ENCODE assay signal across 8 mouse cellular contexts in the genomic region with DNA sequence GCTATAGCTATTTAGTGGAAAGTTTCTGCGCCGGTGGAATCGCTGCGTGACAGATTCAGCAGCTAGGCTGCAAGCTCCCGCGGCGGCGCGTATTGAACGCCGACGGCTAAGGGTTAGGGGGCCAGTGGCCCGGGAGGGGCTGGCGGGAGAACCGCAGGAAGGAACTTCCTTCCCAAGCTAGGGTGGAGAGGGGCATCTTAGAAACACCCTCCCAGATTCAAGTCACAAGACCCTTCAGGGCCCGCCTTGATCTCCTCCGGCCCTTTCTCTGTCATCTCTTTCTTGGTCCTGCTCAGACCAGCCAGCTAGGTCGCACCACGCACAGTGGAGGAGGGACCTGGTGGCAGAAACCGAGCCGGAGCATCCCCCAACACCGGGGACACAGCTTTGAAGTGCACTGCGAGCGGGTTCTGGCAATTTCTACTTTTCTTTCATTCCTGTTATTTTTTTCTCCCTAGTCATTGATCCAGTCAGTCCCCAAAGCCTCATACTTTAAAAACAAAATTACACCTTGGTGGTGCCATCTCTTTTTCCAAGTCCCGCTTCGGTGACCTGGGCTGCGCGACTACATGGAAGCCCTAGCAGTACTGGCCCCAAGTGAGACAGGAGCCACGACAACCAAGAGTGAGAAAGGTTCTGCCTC. TPM values are rescaled to one million over a fixed set of nuclear protein-coding genes. Genes with fewer than 3 reads are reported as not detected.
DNase-seq lines count a peak whose midpoint lies in the region; ATAC-seq and TF ChIP-seq lines count a peak whose summit lies in the region.

No protein-coding gene starts in this region.

- peak; percentile 49 to 51 for DNase-seq in cerebellum, postnatal 10 days
- DNase-seq in cerebellum, adult 9-11 months: no peak
- no peak for DNase-seq in natural killer cell, adult 2 months (ENCODE audit: low spot score in 2 of 2)

- ATAC-seq in embryonic facial prominence, embryonic 15.5 days (ENCODE audit: insufficient number of reproducible peaks, low FRiP score, low TSS enrichment, low read depth): peak; percentile 29; the same call in 1 of the 2 replicates
- peak; percentile 21; the same call in 1 of the 2 replicates for ATAC-seq in hindbrain, embryonic 13.5 days (ENCODE audit: low FRiP score)
- ATAC-seq in lung, embryonic 15.5 days (ENCODE audit: borderline replicate concordance, extremely low read depth, low FRiP score, low TSS enrichment): peak; percentile 28; the same call in 1 of the 2 replicates

- 1% methylated on average over 29 of the region's 29 CpGs for WGBS in embryonic facial prominence, embryonic 15.5 days
- 0% methylated on average over 29 of the region's 29 CpGs for WGBS in hindbrain, embryonic 13.5 days
- WGBS in lung, embryonic 15.5 days: under 1% methylated on average over 29 of the region's 29 CpGs
- 3% methylated on average over 29 of the region's 29 CpGs for WGBS in small intestine, adult 2 months

- H3K9ac ChIP-seq in embryonic facial prominence, embryonic 15.5 days: no peak overlapping the region
- H3K9ac ChIP-seq in hindbrain, embryonic 13.5 days: peak overlapping the region; percentile 79
- peak overlapping the region; percentile 56 for H3K9ac ChIP-seq in lung, embryonic 15.5 days

- H3K27me3 ChIP-seq in E14TG2a.4 (ENCODE audit: insufficient read depth, low read length): peaks cover 62% of the 10 kb centered on the region
- peaks cover 32% of the 10 kb centered on the region for H3K27me3 ChIP-seq in embryonic facial prominence, embryonic 15.5 days
- peaks cover 41% of the 10 kb centered on the region for H3K27me3 ChIP-seq in hindbrain, embryonic 13.5 days
- no peaks in the 10 kb centered on the region; the same call in 1 of the 2 replicates for H3K27me3 ChIP-seq in lung, embryonic 15.5 days
- H3K27me3 ChIP-seq in small intestine, adult 2 months (ENCODE audit: control insufficient read depth, insufficient read depth, low read length): peaks cover 17% of the 10 kb centered on the region

- no peak for TF ChIP-seq POLR2A in small intestine, adult 2 months (IDR thresholded peaks at IDR 0.05; ENCODE audit: low read depth, low read length)

- peaks cover 36% of the 10 kb centered on the region for H3K4me1 ChIP-seq in E14TG2a.4 (replicated peaks; ENCODE audit: low read depth, low read length)
- peaks cover 21% of the 10 kb centered on the region for H3K4me1 ChIP-seq in embryonic facial prominence, embryonic 15.5 days
- peaks cover 40% of the 10 kb centered on the region for H3K4me1 ChIP-seq in hindbrain, embryonic 13.5 days (replicated peaks)
- peaks cover 30% of the 10 kb centered on the region for H3K4me1 ChIP-seq in lung, embryonic 15.5 days
- H3K4me1 ChIP-seq in small intestine, adult 2 months (ENCODE audit: control insufficient read depth, insufficient read depth, insufficient read length, low read length): no peaks in the 10 kb centered on the region

- H3K36me3 ChIP-seq in E14TG2a.4 (ENCODE audit: insufficient read depth, low read length): no peaks in the 10 kb centered on the region
- no peaks in the 10 kb centered on the region for H3K36me3 ChIP-seq in embryonic facial prominence, embryonic 15.5 days
- H3K36me3 ChIP-seq in hindbrain, embryonic 13.5 days: no peaks in the 10 kb centered on the region
- no peaks in the 10 kb centered on the region for H3K36me3 ChIP-seq in lung, embryonic 15.5 days
- no peaks in the 10 kb centered on the region for H3K36me3 ChIP-seq in small intestine, adult 2 months (ENCODE audit: control insufficient read depth, insufficient read depth, low read length)

- peak overlapping the region; percentile 83 for H3K4me3 ChIP-seq in E14TG2a.4 (replicated peaks; ENCODE audit: low read length)
- H3K4me3 ChIP-seq in embryonic facial prominence, embryonic 15.5 days (replicated peaks): peak overlapping the region; percentile 67
- peak overlapping the region; percentile 74 for H3K4me3 ChIP-seq in hindbrain, embryonic 13.5 days
- peak overlapping the region; percentile 78 for H3K4me3 ChIP-seq in lung, embryonic 15.5 days
- H3K4me3 ChIP-seq in small intestine, adult 2 months (ENCODE audit: low read depth, low read length): peak overlapping the region; percentile 62

- no peak for TF ChIP-seq CTCF in E14TG2a.4 (conservative IDR thresholded peaks at IDR 0.05; ENCODE audit: low read length)
- TF ChIP-seq CTCF in small intestine, adult 2 months (IDR thresholded peaks at IDR 0.05; ENCODE audit: extremely low read depth, insufficient read length, insufficient replicate concordance, low read depth, low read length): no peak

- H3K9me3 ChIP-seq in E14TG2a.4 (ENCODE audit: low read length): no peaks in the 10 kb centered on the region
- no peaks in the 10 kb centered on the region for H3K9me3 ChIP-seq in embryonic facial prominence, embryonic 15.5 days (replicated peaks)
- no peaks in the 10 kb centered on the region for H3K9me3 ChIP-seq in hindbrain, embryonic 13.5 days
- H3K9me3 ChIP-seq in lung, embryonic 15.5 days: no peaks in the 10 kb centered on the region

- H3K4me2 ChIP-seq in embryonic facial prominence, embryonic 15.5 days (replicated peaks): peak overlapping the region; percentile 95
- H3K4me2 ChIP-seq in hindbrain, embryonic 13.5 days: peak overlapping the region; percentile 97
- H3K4me2 ChIP-seq in lung, embryonic 15.5 days: peak overlapping the region; percentile 88

- H3K27ac ChIP-seq in embryonic facial prominence, embryonic 15.5 days (replicated peaks): peak overlapping the region; percentile 51; the same call in 1 of the 2 replicates
- H3K27ac ChIP-seq in hindbrain, embryonic 13.5 days: peak overlapping the region; percentile 71
- H3K27ac ChIP-seq in lung, embryonic 15.5 days: peak overlapping the region; percentile 98
- no peak overlapping the region for H3K27ac ChIP-seq in small intestine, adult 2 months (ENCODE audit: insufficient read depth, low read depth, low read length)

RNA-seq across cellular contexts. Expression of gene Foxp2, which starts 1.1 kb away (rescaled TPM):
- polyA plus RNA-seq in embryonic facial prominence, embryonic 15.5 days (2015; fragmentation: Nextera tagmentation; extraction: Ambion mirVana): 5.2 and 8.9 TPM in 2 replicates
- polyA plus RNA-seq in hindbrain, embryonic 13.5 days (2015; fragmentation: Nextera tagmentation; extraction: Ambion mirVana): 43.2 and 52.2 TPM in 2 replicates
- 71.4 and 87.5 TPM in 2 replicates for polyA plus RNA-seq in lung, embryonic 15.5 days (2015; fragmentation: Nextera tagmentation; extraction: Ambion mirVana)
- polyA plus RNA-seq in small intestine, adult 2 months (2012; rRNA removed): 3.3 and 5.2 TPM in 2 replicates

Comparison
In these comparisons a context has a peak if more than half of its experiments do, and no peak if none do; other contexts are left out.
1. DNase-seq: peak in cerebellum, postnatal 10 days (2 of 2); none in cerebellum, adult 9-11 months (single experiment) and natural killer cell, adult 2 months (0 of 2).
2. Peak in every context shown above with its lines, with median percentiles within 50 percentile points of each other: H3K4me3 ChIP-seq, ATAC-seq and H3K4me2 ChIP-seq.